Mouse (Mus musculus) testis, adult 2 months (tissue): ENCODE data around the gene Smco1.

Experiments
- CTCF ChIP-seq: fragments of 200-500 bp; IDR thresholded peaks from 2 replicates; pipeline ENCODE4 v1.5.1; 2012; ENCODE audit warnings: low read depth, mild to moderate bottlenecking, inconsistent platforms, low read length, moderate library complexity; ENCODE audit not compliant: control insufficient read depth, insufficient read depth, insufficient replicate concordance
- POLR2A ChIP-seq: fragments of 200-500 bp; IDR thresholded peaks from 2 replicates; pipeline ENCODE4 v1.6.1; 2012; ENCODE audit warnings: low read depth, mild to moderate bottlenecking, inconsistent platforms, low read length, moderate library complexity; ENCODE audit not compliant: control insufficient read depth

GRCm38 (mm10) chr16:32303046-32303445 lies 31.8 kb downstream of the Smco1 start:
- TF ChIP-seq POLR2A: no peak
- TF ChIP-seq CTCF: no peak
